Mouse (Mus musculus): ENCODE results near the gene Cacnb4. TPM values are rescaled to one million over a fixed set of nuclear protein-coding genes. Genes with fewer than 3 reads are reported as not detected.

Cacnb4 gene
- total RNA-seq, 2 experiments from 2014 or later = 0.73 to 1.6 TPM

DNA sequence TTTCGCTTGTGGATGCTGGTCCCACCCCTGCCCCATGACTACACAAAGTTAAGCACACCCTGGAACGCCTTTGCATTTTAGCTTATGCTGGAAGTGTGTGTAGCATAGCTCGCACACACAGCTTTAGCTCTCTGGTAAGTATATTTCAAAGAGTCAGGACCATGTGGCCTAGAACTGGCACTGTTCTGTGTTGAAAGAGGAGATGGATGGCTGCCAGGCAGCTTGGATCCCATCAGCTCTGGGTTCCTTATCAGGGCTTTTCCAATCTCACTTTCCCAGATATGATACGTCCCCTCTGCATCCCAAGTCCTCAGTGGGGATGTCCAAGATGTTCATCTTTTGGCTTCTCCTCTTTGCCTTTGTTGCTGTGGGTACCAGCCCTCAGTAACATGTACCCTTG lies 157.9 kb downstream of the Cacnb4 start:
- no peak for DNase-seq

DNA sequence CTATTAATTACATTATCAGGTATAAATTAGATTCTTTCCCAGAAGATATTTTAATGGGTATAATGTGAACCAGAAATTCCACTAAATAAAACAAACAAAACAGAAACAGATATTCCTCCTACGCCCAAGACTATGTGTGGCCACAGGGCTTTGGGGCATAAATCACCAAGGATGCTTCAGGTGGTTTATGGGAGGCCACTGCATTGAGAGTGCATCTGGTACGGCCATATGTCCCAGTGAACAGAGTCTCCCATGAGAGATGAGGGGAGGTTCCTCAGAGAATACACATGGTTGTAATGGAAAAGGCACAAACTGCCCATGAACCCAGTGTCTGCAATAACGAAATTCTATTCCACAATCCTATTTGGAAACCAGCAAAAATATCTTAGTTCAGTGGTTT lies 160.1 kb downstream of the Cacnb4 start:
- DNase-seq = no peak

DNA sequence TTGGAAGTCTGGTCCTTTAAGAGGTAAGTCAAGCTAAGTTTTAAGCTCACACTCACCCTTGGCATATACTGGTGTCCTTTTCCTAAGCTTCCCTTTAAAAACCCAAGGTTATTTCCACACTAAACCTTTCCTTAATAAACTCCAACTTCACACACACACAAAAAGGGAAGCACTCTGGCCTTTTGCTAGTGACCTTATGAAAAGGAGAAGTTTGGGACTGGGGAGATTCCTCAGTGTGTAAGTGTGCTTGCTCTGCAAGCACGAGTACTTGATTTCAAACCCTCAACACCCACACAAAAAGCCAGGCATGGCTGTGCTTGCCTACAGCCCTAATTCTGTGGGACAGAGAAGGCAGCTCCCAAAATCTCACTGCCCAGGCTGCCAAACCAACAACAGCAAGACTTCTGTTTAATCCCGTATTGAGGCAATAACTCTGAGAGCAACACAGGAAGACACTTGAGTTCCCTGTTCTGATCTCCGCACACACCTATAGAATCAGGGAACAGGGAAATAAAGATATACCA lies 163.7 kb downstream of the Cacnb4 start:
- DNase-seq = no peak

DNA sequence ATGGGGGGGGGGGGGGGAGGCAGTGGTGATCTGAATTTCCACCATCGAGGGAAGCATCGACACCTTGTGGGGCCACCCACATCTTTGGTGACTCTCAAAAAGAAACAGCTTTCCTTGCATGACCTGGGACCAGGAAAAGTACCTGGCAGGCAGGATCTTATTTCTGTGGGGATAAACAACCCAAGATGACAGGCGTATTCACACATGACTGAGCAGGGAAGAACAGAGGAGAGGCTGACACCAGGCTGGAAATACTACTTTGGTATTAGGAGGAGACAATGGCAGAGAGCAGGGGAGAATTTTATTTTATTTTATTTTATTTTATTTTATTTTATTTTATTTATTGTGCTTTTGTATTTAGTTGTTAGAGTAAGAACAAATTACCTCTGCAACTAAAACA lies 164.4 kb downstream of the Cacnb4 start:
- DNase-seq = no peak

DNA sequence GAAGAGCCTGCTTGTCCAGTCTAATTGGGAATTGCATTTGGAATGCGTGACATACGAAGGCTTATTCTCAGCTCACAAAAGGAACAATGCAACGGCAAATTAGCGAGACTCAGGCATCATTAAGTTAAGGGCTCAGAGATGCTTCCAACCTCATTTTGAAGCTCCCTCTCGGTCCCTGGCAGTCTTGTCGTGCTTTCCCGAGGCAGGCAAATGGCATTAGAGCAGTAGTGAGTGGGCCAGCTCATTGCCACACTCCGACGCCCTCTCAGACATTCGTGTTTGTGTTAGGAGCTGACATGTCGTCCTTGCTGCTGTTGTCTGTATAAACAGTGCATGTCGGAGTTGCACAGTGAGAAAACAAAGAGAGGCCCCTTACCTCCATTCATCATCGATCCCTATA lies 164.8 kb downstream of the Cacnb4 start:
- no peak for DNase-seq

DNA sequence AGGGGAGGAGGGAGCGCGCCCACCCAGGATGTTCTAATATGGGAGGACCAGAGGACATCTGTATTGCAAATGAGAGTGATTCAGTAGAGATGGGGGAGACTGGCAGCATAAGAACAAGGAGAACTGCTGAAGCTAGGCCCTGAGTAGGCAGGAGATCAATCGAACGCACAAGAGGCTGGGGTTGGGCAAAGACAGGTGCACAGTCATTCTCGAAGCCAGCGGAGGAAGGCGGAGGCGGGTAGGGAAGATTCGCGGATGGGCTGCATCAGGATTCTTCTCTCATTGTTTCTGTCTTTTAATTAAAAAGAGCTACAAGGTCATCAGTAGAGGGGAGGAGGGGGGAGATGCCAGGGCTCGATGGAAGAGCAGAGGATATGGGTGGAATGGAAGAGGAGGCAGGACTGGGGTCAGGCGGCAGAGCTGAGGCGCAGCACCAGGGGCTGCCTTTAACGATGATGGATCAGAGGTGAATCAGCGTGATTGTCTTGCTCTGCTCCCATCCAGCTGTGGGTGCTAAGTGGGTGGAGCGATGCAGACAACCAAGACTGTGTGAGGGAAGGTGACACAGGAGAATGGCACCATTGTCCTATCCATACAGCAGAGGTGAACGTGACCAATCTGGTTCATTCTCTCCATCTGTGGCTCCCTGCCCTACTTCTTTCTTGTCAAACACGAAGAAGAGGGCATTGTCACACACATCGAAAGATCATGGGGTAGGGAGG lies 166.7 kb downstream of the Cacnb4 start:
- DNase-seq = no peak

DNA sequence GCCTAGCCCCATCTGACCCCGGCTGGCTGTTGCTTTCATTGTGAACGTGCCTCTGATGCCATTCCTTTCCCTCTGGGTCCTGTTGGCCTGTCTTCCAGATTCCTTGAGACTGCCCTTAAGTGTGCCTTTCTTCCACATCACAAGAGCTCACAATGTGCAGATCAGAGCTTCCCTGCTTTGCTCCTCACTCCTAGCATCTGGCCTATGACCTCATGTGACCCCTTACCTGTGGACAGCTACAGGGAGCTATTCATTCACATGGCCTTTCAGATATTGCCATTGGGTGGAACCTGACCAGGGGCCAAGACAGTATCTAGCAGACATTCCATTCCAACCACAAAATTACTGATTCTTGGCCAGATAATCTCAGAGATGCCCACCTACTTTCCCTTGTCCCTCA lies 171.5 kb downstream of the Cacnb4 start:
- no peak for DNase-seq

DNA sequence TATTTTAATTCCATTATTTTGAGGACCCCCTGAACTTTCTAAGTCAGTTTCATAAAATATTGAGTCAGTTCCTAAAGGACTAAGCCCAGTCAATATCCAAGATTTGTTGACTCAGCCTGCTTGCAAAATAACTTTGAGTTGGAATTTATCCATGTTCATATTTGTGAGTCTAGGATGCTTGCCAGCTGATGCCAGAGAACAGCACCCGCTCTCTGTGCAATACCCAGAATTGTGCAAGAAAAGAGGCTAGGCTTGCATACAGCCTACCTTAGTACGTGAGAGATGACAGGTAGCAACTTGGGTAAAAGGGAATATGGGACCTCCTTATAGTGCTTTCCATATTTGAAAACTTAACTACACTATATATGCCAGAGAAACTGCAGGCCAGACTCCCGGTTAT lies 171.9 kb downstream of the Cacnb4 start:
- no peak for DNase-seq

DNA sequence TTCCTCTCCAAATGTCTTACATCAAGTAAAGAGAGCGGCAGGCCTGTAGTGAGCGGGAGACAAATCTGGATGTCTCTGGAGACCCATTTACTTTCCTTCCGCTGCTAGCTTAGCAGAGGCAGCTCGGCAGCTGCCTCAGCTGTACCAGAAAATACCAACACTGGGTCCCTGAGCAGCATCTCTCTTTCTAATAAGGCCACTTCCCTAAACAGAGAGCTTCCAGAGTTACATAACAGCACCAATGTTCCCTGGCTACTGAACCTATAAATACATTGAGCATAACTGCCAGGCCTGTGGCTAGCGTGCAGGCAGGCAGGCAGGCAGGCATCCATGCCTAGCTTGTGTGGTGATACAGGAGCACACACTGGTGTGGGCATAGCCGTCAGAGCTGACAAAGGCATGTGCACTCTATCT lies 176.8 kb downstream of the Cacnb4 start:
- DNase-seq = no peak

DNA sequence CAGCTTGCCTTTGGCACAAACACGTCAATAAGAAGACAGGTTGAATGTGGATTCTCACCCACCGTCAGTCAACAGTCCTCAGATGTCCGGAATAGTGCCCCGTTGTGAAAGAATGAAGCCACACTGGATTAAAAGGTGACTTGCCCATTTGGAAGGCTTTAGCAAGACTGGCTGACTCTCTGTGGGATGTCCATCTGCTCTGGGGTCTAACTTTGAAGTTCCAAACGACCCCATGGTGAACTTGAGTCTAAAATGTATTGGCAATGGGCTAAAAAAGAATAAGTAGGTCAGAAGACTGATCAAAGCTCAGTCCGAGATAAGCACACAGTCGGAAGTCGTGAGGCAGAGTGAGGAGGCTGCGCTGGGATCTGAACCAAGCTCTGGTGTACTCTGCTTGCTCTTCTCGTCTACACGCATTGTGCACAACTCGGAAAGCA lies 177.5 kb downstream of the Cacnb4 start:
- no peak for DNase-seq

DNA sequence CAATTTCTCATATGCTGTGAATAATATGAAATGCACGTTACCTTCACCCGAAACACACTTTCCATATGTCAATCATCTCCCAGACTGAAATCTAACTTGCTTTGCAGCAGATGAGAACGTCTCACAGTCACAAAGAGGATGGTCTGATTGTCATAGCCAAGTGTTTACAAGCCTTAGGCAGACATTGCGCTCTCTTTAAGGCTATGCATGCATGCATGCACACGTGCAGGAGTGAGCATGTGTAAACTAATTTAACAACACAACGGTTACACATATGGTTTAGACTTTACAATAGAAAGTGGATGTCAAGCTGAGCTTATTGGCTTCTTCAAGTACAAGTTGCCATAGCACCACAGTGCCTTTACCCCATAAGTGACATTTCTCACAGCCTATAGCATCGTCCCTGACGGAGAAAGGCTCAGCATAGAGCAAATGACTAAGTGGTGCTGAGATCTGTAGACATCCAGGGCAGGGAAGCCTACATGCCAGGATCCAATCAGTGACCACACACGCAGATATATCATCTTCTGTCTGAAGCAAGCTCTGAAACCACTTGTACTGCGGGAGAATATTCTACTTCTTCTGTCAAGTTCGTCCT lies 181.4 kb downstream of the Cacnb4 start:
- DNase-seq = no peak

DNA sequence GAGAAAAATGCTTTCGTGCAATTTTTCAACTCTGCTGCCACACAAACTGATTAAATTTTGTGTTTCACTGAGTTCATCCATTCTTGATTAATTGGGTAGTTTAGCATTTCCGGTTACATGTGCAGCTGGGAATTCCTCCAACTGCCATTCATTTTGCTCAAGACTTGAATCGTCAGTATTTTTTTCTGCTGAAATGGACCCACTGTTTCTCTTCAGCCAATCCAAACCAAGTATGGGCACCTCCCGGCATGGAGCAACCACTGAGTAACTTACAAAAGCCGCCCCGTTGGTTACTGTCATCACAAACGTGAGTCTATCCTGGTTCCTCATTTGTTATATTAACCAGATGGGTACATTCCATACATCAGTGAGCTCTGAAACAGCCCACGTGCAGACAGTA lies 182.4 kb downstream of the Cacnb4 start:
- no peak for DNase-seq

DNA sequence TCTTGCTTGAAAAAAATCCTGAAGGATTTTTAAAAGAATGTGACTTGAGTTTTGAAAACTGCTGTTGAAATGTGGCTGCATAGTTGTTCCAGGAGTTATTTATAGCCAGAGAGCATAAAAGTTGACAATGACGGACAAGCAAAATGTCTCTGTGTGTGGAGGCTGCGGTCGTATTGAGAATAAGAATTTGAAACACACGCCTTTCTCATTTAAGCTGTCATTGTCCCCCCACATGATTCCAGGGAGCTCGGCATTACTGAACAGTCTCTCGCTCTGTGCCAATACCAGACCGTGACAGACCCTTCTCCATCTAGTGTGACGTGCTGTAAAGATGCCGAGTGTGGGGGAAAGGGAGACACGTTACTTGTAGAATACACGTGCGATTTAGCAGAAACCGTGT lies 183.8 kb downstream of the Cacnb4 start:
- DNase-seq = no peak

DNA sequence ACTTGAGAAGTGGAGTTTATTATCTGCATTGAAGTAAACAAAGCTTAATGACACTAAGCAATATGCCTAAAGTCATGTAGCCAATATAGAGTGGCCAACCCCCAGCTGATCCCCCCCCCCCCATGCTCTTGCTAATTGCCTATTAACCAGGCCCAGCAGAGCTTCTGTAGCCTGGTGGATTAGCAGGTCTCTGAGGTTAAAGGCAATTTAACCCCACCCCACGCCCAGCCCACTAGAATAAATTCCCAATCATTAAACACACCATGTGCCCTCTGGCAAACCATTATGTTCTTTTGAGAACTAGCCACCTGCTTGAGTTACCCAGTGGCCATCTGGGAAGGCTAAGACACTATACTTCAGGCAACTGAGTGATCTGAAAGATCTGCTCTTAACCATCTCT lies 186.8 kb downstream of the Cacnb4 start:
- no peak for DNase-seq

DNA sequence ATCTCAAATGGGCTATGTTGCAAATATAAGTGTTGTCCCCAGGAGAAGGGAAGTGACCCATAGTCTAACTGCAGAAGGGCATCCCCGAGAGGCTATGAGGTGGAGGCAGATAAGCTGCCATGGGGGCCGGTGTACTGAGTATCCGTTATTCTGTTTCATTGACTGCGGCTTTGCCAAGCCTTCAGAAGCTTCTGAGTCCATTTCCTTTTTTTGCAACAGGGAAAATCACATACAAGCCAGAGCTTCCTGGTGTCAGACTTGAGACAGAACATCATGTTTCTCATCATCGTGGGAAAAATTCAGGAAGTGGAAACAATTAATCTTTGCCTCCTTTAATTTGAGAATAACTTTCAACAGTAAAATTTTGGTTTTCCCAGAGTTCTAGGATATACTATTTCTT lies 193.1 kb downstream of the Cacnb4 start:
- DNase-seq = no peak

DNA sequence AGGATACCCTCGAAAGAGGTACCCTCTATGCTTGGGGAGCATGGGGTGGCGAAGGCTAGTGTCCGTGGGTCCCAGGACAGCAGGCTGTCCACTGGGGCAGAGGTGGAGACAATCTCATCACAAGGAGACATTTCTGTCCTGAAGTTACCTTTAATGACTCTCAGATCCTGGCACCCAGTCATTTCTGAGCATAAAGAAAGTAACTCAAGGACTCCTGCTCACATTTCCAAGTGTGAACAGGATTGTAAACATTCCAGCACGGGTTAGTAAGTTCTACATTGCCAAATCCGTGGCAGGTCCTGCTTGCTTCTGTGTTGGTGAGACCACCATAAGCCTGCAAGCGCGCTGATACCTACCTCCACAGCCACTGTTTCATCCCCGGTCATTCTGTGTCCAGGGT lies 196.2 kb downstream of the Cacnb4 start:
- no peak for DNase-seq

DNA sequence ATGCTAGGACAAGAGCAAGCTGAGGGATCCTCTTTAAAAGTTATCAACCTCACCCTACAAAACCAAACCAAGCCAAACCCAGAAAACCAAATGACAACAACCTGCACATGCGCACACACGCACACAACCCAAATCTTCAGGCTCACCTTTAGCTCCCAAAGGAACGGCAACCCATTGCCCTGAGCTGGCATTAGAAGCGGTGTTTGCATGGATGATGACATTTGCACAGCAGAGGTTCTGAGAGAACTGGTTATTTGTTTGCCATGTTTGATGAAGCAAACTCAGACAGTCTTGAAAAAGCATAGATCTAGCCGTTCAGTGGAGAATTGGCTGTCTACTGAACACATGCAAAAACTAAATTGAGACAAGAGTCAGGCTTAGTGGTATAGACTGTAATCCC lies 198.1 kb downstream of the Cacnb4 start:
- no peak for DNase-seq

DNA sequence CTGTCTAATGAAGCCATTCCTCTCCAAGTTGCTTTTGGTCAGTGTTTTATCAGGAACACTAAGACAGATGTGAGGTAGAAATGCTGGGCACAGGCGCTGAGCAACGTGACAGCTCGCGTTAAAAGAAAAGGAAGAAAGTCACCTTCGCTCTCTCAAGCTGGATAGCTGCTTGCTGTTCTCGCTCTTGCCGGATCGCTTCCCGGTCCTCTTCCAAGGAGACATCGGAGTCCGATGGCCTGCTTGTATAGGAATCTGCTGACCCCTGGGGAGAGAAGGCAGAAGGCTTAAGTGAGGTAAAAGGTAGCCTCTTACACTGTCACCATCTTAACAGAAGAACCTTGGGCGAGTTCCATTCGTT lies 199.1 kb downstream of the Cacnb4 start:
- no peak for DNase-seq

DNA sequence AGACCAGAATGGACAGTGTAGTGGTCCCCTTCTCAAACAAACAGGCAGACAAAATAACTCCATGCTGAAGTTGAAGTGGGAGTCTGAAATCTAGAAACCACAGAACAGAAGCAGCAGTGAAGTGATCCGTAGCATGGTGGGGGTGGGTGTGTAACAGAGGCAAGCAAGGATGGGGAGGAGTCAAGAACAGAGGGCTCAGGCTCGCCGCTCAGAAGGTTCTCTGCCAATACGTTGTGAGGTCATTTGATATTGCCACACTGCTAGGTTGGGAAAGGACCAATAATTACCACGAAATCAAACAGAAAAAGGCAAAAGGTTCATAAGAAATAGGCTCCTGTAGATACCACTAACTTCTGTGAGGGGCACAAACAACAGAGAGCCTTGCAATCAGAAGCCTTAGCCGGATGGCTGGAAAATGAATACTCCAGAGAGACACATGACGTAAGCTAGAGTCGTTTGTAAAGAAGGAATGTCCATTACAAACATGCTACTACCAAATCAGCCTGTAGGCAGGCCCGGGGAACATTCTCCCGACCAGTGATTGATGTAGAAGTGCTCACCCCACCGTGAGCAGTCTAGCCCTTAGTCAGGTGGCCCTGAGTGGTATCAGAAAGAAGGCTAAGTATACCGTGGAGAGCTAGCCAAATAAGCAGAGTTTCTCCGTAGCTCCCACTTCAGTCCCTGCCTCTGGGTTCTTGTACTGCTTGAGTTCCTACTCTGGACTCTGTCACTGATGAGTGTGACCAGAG lies 199.7 kb downstream of the Cacnb4 start:
- no peak for DNase-seq

DNA sequence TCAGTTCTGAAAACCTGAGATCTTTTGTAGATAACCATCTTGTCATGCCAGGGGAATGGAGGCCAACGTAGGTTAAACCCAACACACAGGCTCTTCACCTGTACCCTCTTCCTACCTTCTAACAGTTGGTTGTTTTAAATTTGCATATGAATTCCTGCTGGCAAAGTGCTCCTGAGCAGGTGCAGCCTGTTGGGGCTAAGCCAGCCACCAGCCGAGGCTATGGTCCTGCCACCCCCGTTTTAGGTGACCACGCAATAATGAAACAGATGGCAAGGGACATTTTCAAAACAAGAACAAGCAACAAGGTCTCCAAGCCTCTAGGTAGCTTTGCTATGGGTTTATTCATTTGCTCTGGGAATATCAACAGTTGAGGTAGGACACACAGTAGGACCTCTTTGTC lies 200.8 kb downstream of the Cacnb4 start:
- no peak for DNase-seq

DNA sequence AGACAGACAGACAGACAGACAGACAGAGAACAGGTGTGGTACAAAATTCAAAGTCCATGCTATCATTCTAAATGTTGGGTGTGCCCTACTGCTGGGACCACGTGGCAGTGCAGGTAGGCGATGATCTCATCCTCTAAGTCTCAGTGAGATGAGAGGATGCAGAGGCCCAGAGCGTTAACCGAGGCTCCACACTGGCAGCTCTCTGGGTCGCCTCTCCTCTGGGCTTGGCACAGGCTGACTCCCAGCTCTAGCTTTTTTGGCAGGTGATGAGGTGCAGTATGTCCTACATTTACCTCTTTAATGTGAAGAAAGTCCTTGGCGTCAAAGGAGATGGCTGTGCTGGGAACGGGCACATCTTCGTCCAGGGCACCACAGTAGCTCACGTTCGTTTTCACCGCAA lies 202.1 kb downstream of the Cacnb4 start:
- no peak for DNase-seq

DNA sequence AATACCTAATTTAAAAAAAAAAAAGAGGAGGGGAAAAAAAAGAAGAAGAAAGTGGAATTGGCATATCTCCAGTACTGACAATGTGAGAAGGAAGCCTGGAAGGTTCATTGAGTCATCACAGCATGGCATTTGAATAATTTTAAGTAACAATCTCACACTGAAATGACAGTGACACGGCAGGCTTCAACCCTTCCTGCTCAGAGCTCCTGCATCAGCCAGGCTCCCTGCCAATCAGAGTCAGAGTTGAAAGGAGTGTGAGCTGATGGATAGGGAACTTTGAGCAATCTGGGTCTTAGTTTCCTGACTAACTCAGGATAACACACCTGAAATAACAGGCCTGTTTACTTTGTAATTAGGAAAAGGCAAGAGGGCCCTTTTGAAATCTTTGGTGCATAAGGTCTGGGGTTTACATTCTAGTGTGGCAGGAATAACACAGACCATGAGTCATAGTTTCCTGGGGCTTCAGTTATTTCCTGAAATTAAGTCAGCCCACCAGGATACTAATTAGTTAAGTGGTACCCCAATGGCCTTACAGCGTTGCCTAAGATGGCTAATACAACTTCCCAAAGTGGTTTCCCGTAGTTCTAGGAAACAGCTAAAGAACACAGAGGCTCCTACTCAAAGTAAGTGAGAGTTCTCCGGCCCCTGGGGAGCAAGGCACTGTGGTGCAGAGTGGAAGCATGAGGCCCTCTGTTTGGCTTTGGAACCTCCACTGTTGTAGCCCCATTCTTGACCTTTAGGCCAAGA lies 204.9 kb downstream of the Cacnb4 start:
- DNase-seq = no peak

DNA sequence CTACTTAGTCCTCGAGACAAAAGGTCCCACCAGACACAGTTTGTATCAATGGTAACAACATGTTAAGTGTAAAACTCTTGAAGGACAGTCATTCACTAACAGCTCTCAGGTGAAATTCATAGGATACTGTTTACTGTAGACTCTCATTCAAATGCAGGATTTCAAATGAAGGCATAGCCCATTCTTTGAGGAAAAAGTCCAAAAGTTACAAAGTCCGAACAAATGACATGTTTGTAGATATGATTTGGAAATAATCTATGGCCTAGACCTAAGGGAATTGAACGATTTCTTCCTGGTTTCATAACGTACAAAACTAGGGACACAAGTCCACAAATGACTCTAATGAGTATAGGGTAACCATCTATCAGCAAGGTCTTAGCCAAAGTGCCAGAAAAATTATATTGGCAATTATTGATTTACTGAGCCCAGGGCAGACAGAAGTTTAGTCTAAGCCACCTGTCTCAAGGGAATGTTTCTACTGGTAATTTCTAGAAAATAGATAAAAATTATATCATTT lies 206.5 kb downstream of the Cacnb4 start:
- no peak for DNase-seq
